Mouse (Mus musculus) heart, postnatal 36 days (tissue): ENCODE results near the gene Tenm3. TPM values are rescaled to one million over a fixed set of nuclear protein-coding genes. Genes with fewer than 3 reads are reported as not detected.

Experiments used
- DNase-seq, 2 experiments: peaks; one replicate each; pipeline ENCODE4 v3.0.0; 2021 to 2022
- intact Hi-C: fragments of 180-260 bp; cut with DNase I; formaldehyde crosslinking; loops from one replicate; pipeline ENCODE4 v1.15.1; 2025
- total RNA-seq, 2 experiments: library from RNA; stranded (reverse); gene quantifications; 2 replicates each; pipeline ENCODE4 v1.2.3; 2021

Tenm3 gene
- total RNA-seq, 2 experiments from 2014 or later = 2.6 to 3.7 TPM

DNA sequence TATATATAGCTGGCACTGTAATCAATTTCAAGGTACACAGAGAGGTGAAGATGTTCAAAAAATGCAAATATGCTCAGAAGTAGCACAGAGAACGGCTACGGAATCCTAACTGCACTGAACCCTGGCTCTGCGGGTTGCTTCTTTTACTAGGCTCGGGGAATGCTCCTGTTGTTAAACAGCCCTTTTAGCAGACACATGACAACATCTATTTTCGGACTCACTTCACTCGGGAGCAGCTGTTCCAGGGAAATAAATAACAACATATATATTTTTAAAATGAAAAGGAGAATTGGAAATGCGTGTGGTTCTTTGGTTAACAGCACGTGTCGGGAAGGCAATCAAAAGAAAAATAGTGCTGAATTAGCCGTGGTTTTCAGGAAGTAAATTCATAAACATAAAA lies 457.9 kb downstream of the Tenm3 start:
- no peak for DNase-seq
- intact Hi-C loops = no loop called here

DNA sequence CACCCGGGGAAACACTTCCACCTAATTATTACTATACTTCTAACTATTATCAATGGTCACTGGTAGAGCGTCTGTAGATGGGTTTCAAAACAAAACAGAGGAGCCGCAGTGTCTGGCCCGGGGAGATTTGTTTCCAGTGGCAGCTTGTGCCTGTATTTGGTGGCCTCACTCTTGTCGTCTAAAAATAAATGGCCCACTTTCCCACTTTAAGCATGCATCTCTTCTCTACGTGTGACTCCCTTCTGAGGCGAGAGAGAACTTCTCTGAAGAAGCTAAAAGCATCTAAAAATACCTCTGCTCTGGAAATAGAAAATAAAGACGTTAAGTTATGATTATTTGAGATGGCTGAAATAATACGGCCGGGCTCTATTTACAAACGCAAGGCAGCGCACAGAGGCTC lies 463.7 kb downstream of the Tenm3 start:
- DNase-seq = peak in 1 of 2 experiments; percentile 9
- intact Hi-C loops = no loop called here

DNA sequence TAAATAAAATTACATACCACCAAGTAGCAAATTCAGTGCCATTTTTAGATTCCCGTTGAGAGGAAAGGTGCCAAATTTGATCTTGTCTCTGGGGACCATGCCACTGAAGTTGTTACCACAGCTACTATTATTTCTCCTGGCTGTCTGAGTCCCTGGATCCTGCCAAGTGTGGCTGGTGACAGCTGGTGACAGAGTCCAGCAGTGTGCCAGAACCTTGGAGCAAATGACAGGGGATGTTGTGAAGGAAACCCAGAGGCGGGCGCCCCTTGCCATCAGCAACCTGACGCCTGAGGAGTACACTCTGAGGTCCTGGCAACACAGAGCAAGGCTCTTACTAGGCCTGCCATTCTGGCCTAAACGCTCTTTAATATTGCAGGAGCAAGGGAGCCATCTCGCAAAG lies 467.0 kb downstream of the Tenm3 start:
- intact Hi-C loops = no loop called here
- DNase-seq = peak; percentile 40 to 59

DNA sequence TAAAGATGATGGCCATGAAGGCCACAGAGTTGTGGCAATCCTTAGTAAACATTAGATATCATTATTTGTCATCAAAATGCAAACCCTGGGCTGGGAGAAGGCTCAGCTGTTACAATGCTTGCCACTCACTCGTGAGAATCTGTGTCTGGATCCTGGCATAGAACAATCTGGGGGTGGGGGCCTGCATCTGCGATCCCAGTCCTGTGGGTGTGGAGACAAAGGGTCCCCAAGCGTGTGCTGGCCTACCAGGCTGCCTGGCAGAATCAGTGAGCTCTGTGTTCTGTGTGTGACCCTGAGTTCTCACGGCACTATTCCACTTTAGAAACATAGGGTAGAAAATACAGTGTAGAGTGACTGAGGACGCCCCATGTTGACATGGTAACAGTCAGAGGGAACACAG lies 468.6 kb downstream of the Tenm3 start:
- no peak for DNase-seq
- intact Hi-C loops = no loop called here

DNA sequence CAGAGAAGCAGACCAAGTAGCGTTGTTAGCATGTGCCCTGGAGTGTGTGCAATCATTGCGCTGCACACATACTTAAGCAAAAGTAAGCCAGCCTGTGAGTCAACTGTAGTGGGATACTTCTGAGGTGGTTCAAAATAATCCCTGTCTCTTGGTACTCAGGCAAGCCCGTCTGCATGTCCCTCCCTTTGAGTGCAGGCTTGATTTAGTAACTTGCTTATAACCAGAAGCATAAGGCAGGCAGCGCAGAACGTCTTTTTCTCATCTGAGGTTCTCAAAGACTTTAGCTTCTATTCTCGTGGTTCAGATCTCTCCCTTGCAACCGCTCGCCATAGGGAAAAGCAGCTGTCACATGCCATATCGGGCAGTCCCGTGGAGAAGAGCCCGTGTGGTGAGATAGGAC lies 470.3 kb downstream of the Tenm3 start:
- no peak for DNase-seq
- intact Hi-C loops = no loop called here

DNA sequence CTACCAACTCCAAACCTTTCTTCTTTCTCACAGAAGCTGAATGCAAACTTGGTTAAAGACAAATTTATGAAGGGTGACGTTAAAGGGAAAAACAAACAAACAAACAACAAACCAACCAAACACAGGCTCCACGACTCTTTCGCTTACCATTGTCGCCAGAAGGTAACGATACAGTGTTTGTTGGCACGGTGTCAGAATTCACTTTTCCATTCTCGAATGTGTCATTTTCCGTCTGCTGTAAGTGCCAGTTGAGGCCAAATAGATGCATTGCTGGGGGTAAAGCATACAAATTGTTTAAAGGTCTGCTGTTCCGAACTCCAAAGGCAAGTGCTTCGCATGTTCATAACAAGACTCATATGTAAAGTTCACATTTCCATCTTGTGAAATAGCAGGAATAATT lies 476.6 kb downstream of the Tenm3 start:
- intact Hi-C loops = no loop called here
- DNase-seq = no peak

DNA sequence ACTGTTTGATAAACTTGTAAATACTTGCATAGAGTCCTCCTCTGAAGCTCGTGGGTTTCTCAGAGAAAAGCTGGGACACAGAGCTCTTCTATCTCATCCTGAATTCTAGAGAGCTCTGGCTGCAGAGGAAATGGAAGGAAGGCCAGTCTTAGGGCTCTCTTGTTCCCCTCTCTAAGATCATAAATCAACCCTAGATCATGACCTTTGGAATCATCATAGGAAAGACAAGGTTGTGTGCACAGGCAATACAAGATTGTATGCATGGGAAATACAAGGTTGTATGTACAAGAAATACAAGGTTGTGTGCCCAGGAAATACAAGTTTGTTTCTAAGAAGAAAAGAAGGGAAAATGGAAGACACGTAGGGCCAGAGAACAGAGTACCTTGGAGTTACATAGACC lies 486.9 kb downstream of the Tenm3 start:
- intact Hi-C loops = no loop called here
- DNase-seq = no peak

DNA sequence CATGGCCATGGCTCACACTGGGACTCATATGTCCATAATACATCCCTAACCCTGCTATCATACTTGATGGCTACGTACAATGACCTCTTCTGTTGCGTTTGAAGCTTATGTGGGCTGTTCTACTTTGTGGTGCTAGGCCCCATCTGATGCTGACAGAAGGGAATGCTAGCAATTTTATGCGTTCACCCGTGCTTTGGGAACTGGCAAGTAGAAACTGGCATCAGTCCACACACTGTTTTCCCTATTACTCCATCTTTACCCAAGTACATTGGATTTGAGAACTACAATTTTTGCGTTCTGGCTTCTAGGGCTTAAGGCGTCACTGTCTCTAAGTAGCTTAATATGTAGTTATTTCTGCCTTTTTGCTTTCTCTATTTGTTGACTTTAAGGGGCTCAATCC lies 490.3 kb downstream of the Tenm3 start:
- DNase-seq = no peak
- intact Hi-C loops = no loop called here

DNA sequence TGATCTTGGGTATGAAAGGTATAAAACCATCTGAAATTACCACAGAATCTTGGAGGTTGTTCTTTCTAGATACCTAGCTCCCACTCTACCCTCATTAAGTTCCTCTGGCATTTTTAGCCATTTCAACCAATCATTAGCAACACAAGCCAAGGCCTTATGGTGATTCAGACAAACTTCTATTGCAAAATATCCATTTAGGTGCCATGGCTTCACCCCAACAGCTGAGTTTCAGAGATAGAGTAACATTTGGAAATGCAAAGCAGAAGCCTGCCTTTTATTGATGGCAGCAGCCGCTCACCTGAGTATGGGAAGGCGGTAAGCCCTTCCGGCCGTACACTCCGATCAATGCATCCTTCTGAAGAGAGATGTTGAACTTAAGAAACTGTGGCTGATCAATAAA lies 494.9 kb downstream of the Tenm3 start:
- DNase-seq = no peak
- intact Hi-C loops = no loop called here

DNA sequence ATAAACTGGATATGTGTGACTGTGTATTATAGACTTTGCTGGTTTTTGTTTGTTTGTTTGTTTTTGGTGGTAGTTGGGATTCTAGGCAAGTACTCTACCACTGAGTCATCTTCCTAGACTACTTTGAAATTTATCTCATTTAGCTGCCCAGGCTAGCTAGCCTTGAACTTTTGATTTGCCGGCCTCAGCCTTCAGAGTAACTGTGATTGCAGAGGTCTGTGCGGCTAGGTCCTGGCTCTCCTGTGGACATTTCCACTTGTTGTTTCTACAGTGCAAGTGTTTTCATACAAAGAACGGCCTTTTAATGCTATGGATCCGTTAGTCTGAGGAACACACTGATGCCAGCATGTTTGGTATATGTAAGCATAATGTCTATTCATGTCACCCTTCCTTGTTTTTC lies 495.4 kb downstream of the Tenm3 start:
- intact Hi-C loops = no loop called here
- no peak for DNase-seq

DNA sequence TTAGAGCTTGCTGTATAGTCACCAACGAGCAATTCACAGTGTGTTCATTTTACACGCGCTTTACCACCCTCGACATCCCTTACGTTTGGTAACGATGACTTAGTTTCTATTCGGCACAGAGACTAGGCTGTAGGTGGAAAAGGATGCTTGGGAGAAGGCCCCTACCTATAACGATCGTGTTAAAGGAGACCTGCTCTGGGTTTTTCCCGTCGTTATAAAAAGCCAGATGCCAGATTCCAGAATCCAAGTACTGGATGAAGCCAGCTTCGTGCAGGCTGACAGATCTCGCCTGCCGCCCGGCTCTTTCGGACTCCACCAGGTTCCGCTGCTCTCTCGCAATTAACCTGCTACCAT lies 500.7 kb downstream of the Tenm3 start:
- intact Hi-C loops = no loop called here
- no peak for DNase-seq

DNA sequence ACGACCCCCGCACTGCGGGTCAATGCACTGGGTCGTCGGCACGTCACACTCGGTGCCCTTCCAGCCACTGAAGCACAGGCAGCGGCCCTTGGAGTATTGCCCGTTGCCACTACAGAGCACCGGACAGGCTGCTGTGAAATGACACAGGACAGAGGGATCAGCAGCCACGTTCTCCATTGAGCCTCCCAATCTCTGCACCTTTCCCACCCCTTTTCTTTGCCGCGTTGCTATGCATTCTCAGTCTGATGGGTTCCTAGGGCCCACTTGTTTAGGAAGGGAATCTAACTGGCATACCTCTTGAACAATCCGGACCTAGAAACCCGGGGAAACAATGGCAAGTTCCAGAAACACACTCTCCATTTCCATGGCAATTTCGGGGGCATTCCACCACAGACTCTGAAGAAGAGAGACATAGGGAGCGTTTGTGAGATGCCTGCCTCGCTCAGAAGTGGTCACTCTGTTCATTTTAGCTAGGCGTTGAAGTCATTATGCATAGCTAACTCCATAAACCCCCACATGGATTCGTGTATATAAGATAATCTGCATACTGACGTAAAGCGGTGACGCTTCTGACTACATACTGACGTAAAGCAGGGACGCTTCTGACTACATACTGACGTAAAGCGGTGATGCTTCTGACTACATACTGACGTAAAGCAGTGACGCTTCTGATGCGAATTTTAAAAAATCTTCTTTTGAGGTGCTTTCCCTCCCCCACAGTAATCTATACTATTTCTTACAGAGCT lies 501.3 kb downstream of the Tenm3 start:
- no peak for DNase-seq
- intact Hi-C loops = no loop called here

DNA sequence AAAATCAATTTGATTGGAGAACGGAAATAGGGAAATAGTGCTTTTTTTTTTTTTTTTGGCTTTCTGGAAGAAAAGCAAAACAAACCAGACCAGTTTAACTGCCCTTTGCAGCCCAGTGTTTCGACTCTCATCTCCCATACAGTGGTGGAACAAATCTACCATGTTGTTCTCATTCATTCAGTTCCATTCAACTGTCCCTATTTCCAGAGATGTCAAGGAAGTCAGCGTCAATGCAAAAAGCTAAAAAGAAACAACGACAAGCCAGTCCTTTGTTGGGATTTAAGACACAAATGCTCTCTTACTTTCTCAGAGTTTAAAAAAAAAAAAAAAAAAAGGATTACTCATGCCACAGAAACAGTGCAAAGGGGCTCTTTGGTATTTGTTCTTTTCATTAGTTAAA lies 502.1 kb downstream of the Tenm3 start:
- intact Hi-C loops = no loop called here
- no peak for DNase-seq

DNA sequence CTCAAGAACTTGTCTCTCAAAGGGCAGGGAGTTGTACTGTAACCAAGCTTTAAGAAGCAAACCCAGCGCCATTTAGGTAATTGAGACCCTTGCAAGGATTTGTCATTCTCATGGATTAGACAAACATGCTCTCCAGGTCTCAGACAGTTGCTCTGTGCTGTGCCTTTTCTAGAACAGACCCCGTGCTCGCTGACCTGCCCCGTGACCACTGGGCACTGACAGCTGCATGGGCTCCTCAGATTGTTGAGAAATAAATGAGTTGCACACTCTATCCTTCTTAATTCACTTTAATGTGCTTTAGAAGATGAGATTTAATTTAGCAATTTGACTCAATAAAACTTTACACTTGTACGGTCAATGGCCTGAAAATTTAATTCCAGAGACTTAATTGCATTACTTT lies 502.5 kb downstream of the Tenm3 start:
- intact Hi-C loops = no loop called here
- no peak for DNase-seq

DNA sequence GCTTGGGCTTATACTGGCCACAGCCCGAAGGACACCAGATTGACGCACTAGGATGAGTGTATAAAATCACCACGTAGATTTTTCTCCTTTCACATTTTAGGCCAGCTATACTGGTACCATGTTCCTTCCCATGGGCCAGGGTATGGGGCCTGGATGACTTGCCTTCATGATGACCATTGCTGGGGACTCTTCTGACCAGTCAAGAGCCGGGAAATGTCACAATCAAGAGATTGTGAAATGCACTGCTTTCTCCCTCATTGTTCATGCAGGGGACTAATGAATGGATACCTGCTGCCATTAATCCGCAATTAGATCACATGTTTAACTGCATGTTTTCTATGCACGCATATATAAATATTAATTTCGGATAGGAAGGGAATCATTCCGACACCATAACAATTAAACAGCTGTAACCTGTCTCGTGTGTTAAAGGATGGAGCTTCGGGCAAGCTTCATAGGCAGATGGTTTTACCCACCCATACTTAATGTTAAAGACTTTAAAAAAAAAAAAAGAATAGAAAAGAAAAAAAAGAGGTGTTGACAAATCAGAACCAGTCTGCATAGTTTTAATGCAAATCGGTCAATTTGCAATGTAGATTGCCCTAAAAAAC lies 521.0 kb downstream of the Tenm3 start:
- intact Hi-C loops = no loop called here
- DNase-seq = no peak

DNA sequence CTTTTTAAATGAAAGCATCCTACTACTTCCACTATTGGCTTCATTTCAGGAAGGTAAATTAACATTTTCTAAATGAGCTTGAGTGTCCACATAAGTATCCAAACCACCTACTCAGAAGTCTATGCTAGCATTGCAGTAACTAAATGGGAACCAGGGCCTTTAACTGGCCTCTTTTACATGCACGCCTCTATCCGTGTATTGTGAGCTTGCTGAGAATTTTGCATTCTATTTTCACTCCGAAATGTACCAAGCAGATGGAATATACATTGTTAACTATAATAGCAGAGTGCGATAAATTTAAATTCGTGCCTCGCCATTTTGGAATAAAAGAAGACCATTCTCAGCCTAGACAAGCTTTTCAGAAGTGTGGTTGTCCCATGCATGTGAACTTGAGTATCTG lies 521.5 kb downstream of the Tenm3 start:
- intact Hi-C loops = no loop called here
- no peak for DNase-seq

DNA sequence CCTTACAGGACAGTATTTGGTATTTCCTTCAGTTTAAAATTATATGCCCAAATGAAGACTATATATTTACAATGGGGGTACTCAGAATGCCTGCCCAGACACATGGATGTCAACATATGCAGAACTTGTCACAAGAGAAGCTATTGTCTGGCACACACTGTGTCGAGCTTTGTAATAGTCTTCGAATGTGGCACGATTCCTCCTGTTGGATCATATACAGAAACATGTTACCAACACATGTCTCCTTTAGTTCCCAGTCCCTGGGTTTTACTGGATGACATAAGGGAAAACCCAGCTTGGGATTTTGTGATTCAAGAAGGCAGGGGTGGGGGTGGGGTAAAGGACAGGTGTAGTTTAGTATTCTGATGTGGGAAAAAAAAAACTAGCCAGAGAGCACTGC lies 524.1 kb downstream of the Tenm3 start:
- intact Hi-C loops = no loop called here

DNA sequence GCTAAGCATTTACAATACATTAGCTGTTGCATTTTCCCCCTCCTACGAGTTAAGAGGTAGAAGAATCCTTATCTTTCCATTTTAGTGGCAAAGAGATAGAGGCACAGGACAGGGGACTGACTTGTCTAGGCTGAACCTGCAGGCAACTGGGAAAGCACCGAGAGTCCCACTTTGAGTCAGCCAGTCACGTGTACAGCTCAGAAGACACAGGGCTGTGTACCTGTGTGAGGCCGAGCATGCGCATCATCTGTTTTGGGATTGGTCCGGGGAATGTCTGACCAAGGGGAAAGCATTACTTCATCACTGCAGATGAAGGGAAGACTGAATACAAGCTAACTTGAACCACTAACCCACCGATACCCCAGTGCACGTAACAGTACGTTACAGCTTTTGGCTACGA lies 526.3 kb downstream of the Tenm3 start:
- intact Hi-C loops = no loop called here
- DNase-seq = no peak

More for the DNA sequence above, 524.1 kb downstream of the Tenm3 start:
- no peak for DNase-seq

DNA sequence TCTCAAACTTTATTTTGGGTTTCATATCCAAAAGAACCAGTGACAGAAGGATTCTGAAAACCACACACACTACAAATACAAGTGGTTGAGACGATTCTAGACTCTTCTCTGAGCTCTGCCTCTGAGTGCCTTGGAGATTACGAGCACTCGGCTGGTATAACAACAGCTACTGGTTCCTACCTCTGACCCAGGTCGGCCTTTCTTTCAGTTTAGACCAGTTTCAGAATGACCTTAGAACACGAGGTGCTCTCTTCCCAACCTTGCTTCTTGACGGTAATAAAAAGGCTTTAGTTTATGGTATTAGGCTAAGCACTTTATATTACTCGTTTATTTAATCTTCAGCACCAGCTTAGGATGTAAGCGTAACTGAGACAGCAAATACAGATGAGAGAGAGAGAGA lies 528.1 kb downstream of the Tenm3 start:
- DNase-seq = no peak
- intact Hi-C loops = no loop called here

DNA sequence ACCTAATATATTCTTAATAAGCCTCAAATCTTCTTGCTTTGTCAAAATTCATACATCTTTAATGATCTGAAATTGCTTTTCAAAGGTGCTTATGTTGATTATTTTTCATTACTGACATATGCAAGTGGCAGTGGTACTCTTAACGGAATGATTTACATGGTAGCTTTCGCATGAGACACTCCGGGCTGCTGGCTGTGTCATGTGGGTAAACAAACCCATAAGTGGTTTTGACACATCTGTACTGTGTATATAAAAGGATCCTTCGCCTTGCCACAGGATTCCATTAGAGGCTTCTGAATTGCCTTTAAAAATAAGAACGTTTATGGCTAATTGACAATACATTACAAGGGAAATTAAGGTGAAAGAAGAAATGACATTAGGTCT lies 529.8 kb downstream of the Tenm3 start:
- intact Hi-C loops = no loop called here
- DNase-seq = no peak

DNA sequence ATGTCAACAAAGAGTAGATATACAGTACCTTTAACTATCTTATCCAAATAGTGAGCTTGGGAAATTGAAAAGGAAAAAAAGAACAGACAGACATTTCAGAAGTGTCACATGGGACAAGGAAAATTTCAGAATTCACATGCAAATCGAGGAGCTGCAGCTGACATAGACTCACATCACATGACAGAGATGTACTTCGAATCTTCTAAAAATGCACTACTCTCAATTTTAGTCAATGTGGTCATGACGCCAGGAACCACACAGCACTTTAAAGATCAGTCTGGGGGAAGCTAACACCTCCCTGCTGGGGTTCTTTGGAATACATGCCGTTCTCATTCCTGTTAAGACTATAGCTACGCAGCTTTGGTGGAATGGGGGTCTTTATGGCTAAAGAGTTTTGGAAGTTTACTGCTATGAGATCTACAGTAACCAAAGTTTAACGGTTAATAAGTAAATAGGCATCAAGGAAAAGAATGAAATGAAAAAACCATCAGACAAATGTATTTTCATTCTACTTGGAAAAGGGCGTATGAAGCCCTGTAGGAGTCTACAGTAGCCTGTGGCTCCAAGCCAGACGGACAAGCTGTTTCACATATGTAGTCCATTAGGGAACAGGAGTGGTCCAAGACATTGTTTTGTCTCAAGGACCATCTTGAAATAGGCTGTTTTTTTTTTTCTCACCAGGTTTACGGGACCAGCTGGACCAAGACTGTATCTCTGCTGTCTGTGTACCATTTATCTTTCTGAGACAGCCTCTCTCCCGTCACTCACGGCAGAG lies 530.4 kb downstream of the Tenm3 start:
- intact Hi-C loops = no loop called here
- DNase-seq = no peak

DNA sequence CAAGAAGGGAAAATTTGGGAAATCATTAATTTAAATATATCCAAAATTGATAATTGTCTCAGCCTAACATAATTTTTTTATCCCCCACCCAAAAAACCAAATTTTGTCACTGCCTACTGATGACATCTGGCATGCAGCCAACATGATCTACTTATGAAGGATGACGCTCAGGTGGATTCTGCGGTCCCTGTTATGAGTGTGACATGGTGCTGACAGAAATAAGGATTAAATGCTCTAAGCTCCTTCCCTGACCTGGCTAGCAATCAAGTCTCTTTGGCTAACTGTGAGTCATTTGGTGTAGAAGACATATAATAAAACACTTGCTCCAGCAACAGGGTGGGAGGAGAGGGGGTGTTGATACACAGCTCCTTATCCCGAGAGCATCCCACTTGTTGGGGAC lies 532.0 kb downstream of the Tenm3 start:
- DNase-seq = no peak
- intact Hi-C loops = no loop called here
